Mouse (Mus musculus): Measurements from ENCODE around the gene Acot4. TPM values are rescaled to one million over a fixed set of nuclear protein-coding genes. Genes with fewer than 3 reads are reported as not detected.

Acot4 gene
- total and polyA plus RNA-seq, 2 experiments from 2014 or later: 0.33 to 0.84 TPM

DNA sequence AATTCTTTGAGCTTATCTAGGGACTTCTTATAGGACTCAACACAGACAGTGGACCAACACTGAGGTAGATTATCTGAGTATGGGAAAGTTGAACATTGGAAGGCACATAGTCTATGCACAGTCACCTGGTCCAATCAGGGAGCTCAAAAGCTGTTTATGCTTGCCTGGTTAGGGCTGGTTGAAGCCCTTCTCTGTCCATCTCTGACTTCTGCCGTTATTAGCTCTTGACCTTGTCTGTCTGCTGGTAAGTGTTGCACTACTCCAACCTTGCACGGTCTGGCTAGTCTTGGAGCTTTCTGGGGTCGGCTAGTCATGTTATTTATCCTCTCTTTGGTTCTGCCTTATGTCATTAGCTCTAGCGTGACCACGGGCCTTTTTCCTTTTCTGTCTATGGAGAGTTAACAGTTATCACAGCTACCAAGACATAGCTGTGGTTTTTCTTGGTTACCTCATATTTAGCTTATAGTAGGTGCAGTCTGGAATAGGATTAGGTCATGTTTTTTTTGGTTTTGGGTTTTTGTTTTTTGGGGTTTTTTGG, 13.8 kb downstream of the Acot4 start, which contains the start of gene Acot3:
Gene Acot3 (plus strand): TSS at position 208 of the 538 bp plus-strand sequence.
- Histone ChIP-seq H3K27ac (ENCODE audit: low read depth, low read length) (no peak within 1 kb of the TSS), H3K4me2 (ENCODE audit: low read depth, low read length, poor library complexity, severe bottlenecking) (peak within 1 kb of the TSS; percentile 63), H3K36me3 (ENCODE audit: insufficient read depth, low read length) (no peaks in the 10 kb centered on the region), H3K4me3 (ENCODE audit: low read depth, low read length) (peak within 1 kb of the TSS; percentile 41), H3K9ac (replicated peaks; ENCODE audit: low read length, poor library complexity, severe bottlenecking) (no peak within 1 kb of the TSS), H3K27me3 (ENCODE audit: insufficient read depth, low read length) (0 out of 2 replicates have a peak, but pooled peaks cover 3% of the 10 kb centered on the region), H3K4me1 (ENCODE audit: insufficient read depth, low read length) (no peaks in the 10 kb centered on the region), H3K9me3 (ENCODE audit: low read length) (no peaks in the 10 kb centered on the region)
- ATAC-seq (ENCODE audit: low FRiP score) (no peak), DNase-seq (ENCODE audit: low spot score) (no peak)
- WGBS: 66% methylated on average over 5 of the region's 5 CpGs
- TF ChIP-seq CTCF (IDR thresholded peaks at IDR 0.05): no peak

DNA sequence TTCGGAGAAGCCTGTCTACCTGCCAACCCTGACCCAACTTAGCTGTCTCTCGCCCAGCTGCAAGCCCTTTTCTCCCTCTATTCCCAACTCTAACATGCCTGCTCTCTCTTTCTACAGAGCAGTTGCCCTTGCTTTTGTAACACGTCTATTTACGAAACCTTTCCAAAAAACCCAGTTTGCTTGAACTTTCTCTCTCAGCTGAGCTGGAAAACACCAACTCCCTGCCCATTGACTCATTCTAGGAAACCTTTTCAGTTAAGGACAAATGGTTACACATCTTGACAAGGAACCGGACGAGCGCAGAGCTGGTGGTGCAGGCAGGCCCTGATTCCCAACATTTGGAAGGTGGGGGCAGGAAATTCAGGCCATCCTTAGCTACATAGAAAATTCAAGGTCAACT, 14.4 kb downstream of the Acot4 start:
- Histone ChIP-seq H3K4me2 (ENCODE audit: low read depth, low read length, poor library complexity, severe bottlenecking) (peak overlapping the region; percentile 63), H3K27me3 (ENCODE audit: insufficient read depth, low read length) (0 out of 2 replicates have a peak, but pooled peaks cover 3% of the 10 kb centered on the region), H3K27ac (ENCODE audit: low read depth, low read length) (no peak overlapping the region), H3K36me3 (ENCODE audit: insufficient read depth, low read length) (no peaks in the 10 kb centered on the region), H3K9ac (replicated peaks; ENCODE audit: low read length, poor library complexity, severe bottlenecking) (no peak overlapping the region), H3K9me3 (ENCODE audit: low read length) (no peaks in the 10 kb centered on the region), H3K4me1 (ENCODE audit: insufficient read depth, low read length) (no peaks in the 10 kb centered on the region), H3K4me3 (ENCODE audit: low read depth, low read length) (peak overlapping the region; percentile 41)
- DNase-seq (ENCODE audit: low spot score) (no peak), ATAC-seq (ENCODE audit: low FRiP score) (no peak)
- 84% methylated on average over 7 of the region's 7 CpGs for WGBS
- no peak for TF ChIP-seq CTCF (IDR thresholded peaks at IDR 0.05)

DNA sequence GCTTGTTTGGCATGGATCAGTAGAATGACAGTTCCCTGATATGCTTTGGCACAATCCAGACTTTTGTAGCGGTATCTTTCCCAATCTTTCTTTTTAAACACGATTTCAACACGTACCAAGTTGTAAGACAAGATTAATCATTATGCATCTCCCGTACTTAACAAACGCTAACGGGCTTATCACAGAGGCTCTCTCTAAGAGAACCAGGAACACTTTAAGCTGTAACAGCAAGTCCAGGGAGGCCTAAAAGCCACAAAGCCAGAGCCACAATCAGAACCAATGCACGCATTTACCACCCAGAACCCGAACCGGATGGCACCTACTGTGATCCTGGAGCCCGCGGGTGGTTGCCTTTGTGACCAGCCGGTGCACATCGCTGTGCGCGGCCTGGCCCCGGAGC, 15.0 kb downstream of the Acot4 start:
- Histone ChIP-seq H3K27me3 (ENCODE audit: insufficient read depth, low read length) (0 out of 2 replicates have a peak, but pooled peaks cover 3% of the 10 kb centered on the region), H3K36me3 (ENCODE audit: insufficient read depth, low read length) (no peaks in the 10 kb centered on the region), H3K9ac (replicated peaks; ENCODE audit: low read length, poor library complexity, severe bottlenecking) (0 out of 2 replicates have a peak overlapping the region, but pooled peaks have one; percentile 36), H3K4me2 (ENCODE audit: low read depth, low read length, poor library complexity, severe bottlenecking) (peak overlapping the region; percentile 63), H3K4me3 (ENCODE audit: low read depth, low read length) (peak overlapping the region; percentile 41), H3K9me3 (ENCODE audit: low read length) (no peaks in the 10 kb centered on the region), H3K4me1 (ENCODE audit: insufficient read depth, low read length) (no peaks in the 10 kb centered on the region), H3K27ac (ENCODE audit: low read depth, low read length) (no peak overlapping the region)
- no peak for TF ChIP-seq CTCF (IDR thresholded peaks at IDR 0.05)
- ATAC-seq (ENCODE audit: low FRiP score) (no peak), DNase-seq (ENCODE audit: low spot score) (no peak)
- 4% methylated on average over 16 of the region's 16 CpGs for WGBS

DNA sequence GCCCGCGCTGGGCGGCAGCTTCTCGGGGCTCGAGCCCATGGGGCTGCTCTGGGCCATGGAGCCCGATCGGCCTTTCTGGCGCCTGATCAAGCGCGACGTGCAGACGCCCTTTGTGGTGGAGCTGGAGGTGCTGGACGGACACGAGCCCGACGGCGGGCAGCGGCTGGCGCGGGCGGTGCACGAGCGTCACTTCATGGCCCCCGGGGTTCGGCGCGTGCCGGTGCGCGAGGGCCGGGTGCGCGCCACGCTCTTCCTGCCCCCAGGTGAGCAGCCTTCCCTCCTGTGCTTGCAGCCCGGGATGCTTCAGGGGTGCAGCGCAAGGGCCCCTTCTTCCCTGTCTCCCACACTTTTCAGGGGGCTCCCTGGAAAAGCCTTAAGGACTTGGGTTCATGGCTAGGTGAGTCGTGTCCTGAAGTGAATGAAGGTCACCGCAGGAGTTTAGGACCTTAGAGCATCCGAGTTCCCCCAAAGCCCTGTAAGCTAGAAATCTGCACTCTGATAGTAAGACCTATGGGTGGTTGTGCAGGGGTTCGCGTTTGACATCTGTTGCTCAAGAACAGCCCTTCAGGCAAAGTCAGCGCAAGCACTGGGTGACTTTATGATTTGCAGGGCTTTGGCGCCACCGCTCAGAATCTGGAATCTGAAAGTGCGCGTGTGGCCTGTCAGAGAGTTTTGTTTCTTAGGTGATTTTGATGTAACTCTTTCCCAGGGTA, 15.7 kb downstream of the Acot4 start:
- no peaks in the 10 kb centered on the region for H3K9me3 ChIP-seq (ENCODE audit: low read length)
- peak; percentile 57 for DNase-seq (ENCODE audit: low spot score)
- WGBS: 2% methylated on average over 37 of the region's 46 CpGs
- no peaks in the 10 kb centered on the region for H3K36me3 ChIP-seq (ENCODE audit: insufficient read depth, low read length)
- no peaks in the 10 kb centered on the region for H3K4me1 ChIP-seq (ENCODE audit: insufficient read depth, low read length)
- peak; percentile 48 for TF ChIP-seq CTCF (IDR thresholded peaks at IDR 0.05)
- H3K4me3 ChIP-seq (ENCODE audit: low read depth, low read length): peak overlapping the region; percentile 41
- no peak overlapping the region for H3K27ac ChIP-seq (ENCODE audit: low read depth, low read length)
- no peak for ATAC-seq (ENCODE audit: low FRiP score)
- H3K27me3 ChIP-seq (ENCODE audit: insufficient read depth, low read length): 0 out of 2 replicates have a peak, but pooled peaks cover 3% of the 10 kb centered on the region
- 0 out of 2 replicates have a peak overlapping the region, but pooled peaks have one; percentile 36 for H3K9ac ChIP-seq (replicated peaks; ENCODE audit: low read length, poor library complexity, severe bottlenecking)
- peak overlapping the region; percentile 63 for H3K4me2 ChIP-seq (ENCODE audit: low read depth, low read length, poor library complexity, severe bottlenecking)

DNA sequence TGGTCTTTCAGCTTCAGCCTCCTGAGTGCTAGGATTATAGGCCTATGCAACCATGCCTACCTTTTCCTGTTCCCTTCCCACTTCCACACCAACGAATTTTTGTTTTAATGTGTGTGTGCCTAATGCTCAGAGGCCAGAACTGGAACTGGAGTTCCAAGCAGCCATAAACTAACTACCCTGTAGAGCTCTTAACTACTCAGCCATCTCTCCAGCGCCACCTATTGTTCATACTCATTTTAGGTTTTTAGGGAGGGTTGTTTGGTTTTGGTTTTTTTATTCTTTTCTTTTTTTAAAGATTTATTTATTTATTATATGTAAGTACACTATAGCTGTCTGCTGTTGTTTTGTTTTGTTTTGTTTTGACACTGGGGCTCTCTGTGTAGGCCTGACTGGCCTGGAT, 22.8 kb downstream of the Acot4 start:
- H3K4me3 ChIP-seq (ENCODE audit: low read depth, low read length): no peak overlapping the region
- 34% methylated on average over 2 of the region's 2 CpGs for WGBS

DNA sequence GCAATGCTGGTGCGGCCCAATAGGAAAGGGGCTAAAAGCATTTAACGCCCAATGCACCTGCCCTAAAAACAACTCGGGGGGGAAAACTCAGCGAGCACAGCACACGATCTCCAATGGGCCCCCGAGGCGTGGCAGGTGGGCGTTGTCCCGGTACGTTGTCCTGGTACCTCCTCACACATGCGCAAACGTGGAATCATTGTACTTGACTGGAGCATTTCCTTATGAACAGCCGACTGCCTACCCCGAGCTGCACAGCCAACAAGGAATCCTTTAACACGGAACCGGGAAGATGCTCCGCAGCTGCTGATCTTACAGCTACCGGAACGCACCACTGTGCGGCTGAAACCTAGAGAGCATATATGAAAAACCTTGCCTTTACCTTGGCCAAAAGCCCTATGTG, 24.2 kb downstream of the Acot4 start:
- H3K9me3 ChIP-seq (ENCODE audit: low read length): no peaks in the 10 kb centered on the region
- no peak for TF ChIP-seq CTCF (IDR thresholded peaks at IDR 0.05)
- H3K27me3 ChIP-seq (ENCODE audit: insufficient read depth, low read length): no peaks in the 10 kb centered on the region
- WGBS: 96% methylated on average over 20 of the region's 20 CpGs
- H3K4me1 ChIP-seq (ENCODE audit: insufficient read depth, low read length): no peaks in the 10 kb centered on the region
- H3K9ac ChIP-seq (replicated peaks; ENCODE audit: low read length, poor library complexity, severe bottlenecking): no peak overlapping the region
- H3K27ac ChIP-seq (ENCODE audit: low read depth, low read length): no peak overlapping the region
- no peaks in the 10 kb centered on the region for H3K36me3 ChIP-seq (ENCODE audit: insufficient read depth, low read length)
- H3K4me3 ChIP-seq (ENCODE audit: low read depth, low read length): no peak overlapping the region
- ATAC-seq (ENCODE audit: low FRiP score) (no peak), DNase-seq (ENCODE audit: low spot score) (no peak)
- H3K4me2 ChIP-seq (ENCODE audit: low read depth, low read length, poor library complexity, severe bottlenecking): no peak overlapping the region

More for the DNA sequence above, 22.8 kb downstream of the Acot4 start:
- Histone ChIP-seq H3K4me2 (ENCODE audit: low read depth, low read length, poor library complexity, severe bottlenecking) (no peak overlapping the region), H3K27me3 (ENCODE audit: insufficient read depth, low read length) (no peaks in the 10 kb centered on the region), H3K9ac (replicated peaks; ENCODE audit: low read length, poor library complexity, severe bottlenecking) (no peak overlapping the region), H3K27ac (ENCODE audit: low read depth, low read length) (no peak overlapping the region), H3K4me1 (ENCODE audit: insufficient read depth, low read length) (no peaks in the 10 kb centered on the region), H3K9me3 (ENCODE audit: low read length) (no peaks in the 10 kb centered on the region), H3K36me3 (ENCODE audit: insufficient read depth, low read length) (no peaks in the 10 kb centered on the region)
- DNase-seq (ENCODE audit: low spot score) (no peak), ATAC-seq (ENCODE audit: low FRiP score) (no peak)
- peak; percentile 39 for TF ChIP-seq CTCF (IDR thresholded peaks at IDR 0.05)

All from midbrain, postnatal 0 days (tissue).